Mouse (Mus musculus): ENCODE data around the gene Mecp2. TPM values are rescaled to one million over a fixed set of nuclear protein-coding genes. Genes with fewer than 3 reads are reported as not detected.

Mecp2 gene
- 27.3 and 47.4 TPM in 2 replicates for polyA plus RNA-seq (2012; ENCODE audit: low replicate concordance)

DNA sequence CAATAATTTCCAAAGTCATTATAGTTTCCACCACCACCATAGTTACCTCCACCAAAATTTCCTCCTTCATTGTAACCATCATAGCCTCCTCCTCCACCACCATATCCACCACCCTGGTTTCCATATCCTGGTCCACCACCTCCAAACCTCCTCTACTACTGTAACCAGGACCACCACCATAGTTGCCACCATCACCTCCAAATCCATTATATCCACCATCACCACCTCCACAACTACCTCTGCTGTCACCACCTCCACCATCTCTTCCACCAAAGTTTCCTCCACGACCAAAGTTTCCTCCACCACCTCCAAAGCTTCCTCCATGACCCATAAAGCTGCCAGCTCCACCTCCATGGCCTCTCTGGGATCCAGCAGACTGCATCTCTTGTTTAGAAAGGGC lies at the start of gene Mecp2:
Gene Mecp2, minus strand, starts transcription at position 101 of the 400 bp plus-strand sequence.

DNA sequence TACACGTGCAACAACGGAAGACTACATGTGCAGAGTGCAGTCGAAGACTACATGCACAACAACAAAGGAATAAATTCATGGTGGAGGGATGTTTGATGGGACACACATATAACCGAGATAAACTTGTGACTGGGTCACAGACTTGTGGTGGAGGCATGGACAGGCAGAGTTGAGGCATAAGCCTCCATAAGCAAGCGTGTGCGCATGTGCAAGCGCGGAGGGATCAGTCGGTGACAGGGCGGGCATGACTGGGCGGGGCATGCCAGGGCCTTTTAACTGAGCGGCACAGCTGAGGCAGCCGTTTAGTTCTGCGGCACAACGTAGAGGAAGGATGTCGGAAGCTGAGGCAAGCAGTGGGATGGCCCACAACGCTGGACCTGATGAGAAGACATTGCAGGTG lies 41.8 kb upstream of the Mecp2 start, which contains the start of gene Tktl1:
Gene Tktl1, plus strand, starts transcription at position 301 of the 400 bp plus-strand sequence.

DNA sequence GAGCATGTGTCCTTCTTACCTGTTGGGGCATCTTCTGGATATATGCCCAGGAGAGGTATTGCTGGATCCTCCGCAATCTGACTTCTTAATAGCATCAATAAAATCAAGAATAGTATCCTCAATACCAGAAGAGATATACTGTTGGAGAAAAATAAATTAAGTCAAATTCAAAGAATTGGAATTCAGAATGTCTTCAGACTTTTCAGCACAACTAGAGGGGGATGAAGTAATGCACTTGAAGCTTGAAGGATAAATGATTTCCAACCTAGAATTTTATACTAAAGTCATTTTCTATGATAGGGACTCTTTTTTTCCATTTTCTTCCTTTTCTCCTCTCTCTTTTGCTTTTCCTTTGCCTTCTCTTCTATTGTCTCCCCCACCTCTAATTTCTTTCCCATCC lies 32.6 kb upstream of the Mecp2 start, which contains the start of gene Tex28:
Gene Tex28, minus strand, starts transcription at position 101 of the 400 bp plus-strand sequence.

DNA sequence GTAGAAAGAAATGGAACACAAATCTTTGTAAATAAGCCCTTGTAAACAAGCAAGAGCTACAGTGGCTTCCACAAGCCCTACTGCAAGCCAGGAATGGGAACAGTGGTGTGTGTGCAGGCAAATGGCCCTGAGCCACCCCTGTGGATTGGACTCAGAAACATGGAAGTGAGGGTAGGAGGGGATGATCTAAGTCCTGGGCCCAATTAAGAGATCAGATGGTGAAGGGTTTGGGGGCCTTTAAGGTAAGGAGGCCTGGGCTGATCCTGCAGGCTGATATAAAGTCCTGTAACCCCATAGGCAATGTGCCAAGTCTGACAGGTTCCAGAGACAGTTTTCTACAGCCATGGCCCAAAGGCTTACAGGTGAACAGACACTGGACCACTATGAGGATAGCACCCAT lies 8.0 kb downstream of the Mecp2 start, which contains the start of gene Opn1mw:
Gene Opn1mw, plus strand, starts transcription at position 301 of the 400 bp plus-strand sequence.

DNA sequence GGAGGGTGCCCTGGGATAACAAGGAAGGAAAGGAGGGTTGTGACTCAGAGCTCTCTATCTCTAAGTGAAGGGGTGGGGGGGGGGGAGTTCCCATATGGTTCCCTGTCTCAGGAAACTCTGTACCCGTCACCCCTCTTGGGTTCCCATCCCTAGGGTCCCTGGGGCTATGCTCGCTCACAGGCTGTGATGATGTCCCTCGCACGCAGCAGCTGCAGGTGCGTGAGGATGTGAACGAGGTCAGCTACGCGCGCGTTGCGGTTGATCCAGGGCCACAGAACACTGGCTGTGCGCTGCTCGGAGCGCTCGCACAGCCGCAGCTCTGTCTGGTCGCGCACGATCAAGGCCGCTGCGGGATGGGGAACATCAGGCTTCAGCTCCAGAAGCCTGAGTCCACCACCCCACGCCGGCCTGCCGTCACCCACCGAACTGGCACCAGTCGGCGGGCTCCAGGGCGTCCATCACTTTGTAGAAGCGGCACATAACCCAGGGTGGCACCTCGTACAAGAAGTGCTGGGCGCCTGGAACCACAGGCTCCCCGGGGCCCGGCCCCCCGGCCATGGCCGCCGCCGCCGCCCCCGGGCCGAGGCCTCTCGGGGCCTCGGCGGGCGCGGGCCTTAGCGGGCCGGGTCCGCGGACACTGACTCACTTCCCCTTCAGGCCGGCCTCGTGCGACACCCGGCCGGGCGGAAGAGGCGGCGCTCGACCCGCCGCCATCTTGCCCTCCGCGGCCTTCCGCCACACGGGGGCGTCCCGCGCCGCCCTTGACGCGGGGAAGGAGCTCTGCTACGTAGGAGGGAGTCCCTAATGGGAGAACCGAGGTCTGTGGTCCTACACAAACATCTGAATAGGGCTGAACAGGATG lies 111.7 kb downstream of the Mecp2 start, which contains the start of gene Irak1:
Gene Irak1, minus strand, starts transcription at position 731 of the 862 bp plus-strand sequence.

Other genes with a start within 250 kb of the Mecp2 start
- gene Avpr2, start 243.3 kb downstream of the Mecp2 start, polyA plus RNA-seq (2012; ENCODE audit: low replicate concordance) = 0.46 TPM in 1 of 2 replicates, not detected in the other
- 0.76 and 0.90 TPM in 2 replicates for gene L1cam, start 239.3 kb downstream of the Mecp2 start, polyA plus RNA-seq (2012; ENCODE audit: low replicate concordance)
- gene Arhgap4, start 213.5 kb downstream of the Mecp2 start, polyA plus RNA-seq (2012; ENCODE audit: low replicate concordance) = 14.9 and 31.1 TPM in 2 replicates
- gene Naa10, start 213.4 kb downstream of the Mecp2 start, polyA plus RNA-seq (2012; ENCODE audit: low replicate concordance) = 50.5 and 132 TPM in 2 replicates
- gene Renbp, start 204.5 kb downstream of the Mecp2 start, polyA plus RNA-seq (2012; ENCODE audit: low replicate concordance) = 2.2 and 22.1 TPM in 2 replicates
- 177 and 378 TPM in 2 replicates for gene Hcfc1, start 169.0 kb downstream of the Mecp2 start, polyA plus RNA-seq (2012; ENCODE audit: low replicate concordance)
- gene Irak1, start 111.4 kb downstream of the Mecp2 start, polyA plus RNA-seq (2012; ENCODE audit: low replicate concordance) = 374 and 449 TPM in 2 replicates
- not detected in 2 replicates for gene Opn1mw, start 7.9 kb downstream of the Mecp2 start, polyA plus RNA-seq (2012; ENCODE audit: low replicate concordance)
- not detected in 2 replicates for gene Tex28, start 32.5 kb upstream of the Mecp2 start, polyA plus RNA-seq (2012; ENCODE audit: low replicate concordance)
- not detected in 2 replicates for gene Tktl1, start 41.9 kb upstream of the Mecp2 start, polyA plus RNA-seq (2012; ENCODE audit: low replicate concordance)
- gene Flna, start 114.5 kb upstream of the Mecp2 start, polyA plus RNA-seq (2012; ENCODE audit: low replicate concordance) = 42.2 and 77.0 TPM in 2 replicates
- gene Emd, start 119.3 kb upstream of the Mecp2 start, polyA plus RNA-seq (2012; ENCODE audit: low replicate concordance) = 14.2 and 47.5 TPM in 2 replicates
- 109 and 533 TPM in 2 replicates for gene Rpl10, start 135.4 kb upstream of the Mecp2 start, polyA plus RNA-seq (2012; ENCODE audit: low replicate concordance)
- gene Taz, start 146.5 kb upstream of the Mecp2 start, polyA plus RNA-seq (2012; ENCODE audit: low replicate concordance) = 33.1 and 36.6 TPM in 2 replicates
- 0.18 and 1.0 TPM in 2 replicates for gene Dnase1l1, start 147.0 kb upstream of the Mecp2 start, polyA plus RNA-seq (2012; ENCODE audit: low replicate concordance)
- gene Atp6ap1, start 161.7 kb upstream of the Mecp2 start, polyA plus RNA-seq (2012; ENCODE audit: low replicate concordance) = 16.9 and 43.6 TPM in 2 replicates
- gene Gdi1, start 169.6 kb upstream of the Mecp2 start, polyA plus RNA-seq (2012; ENCODE audit: low replicate concordance) = 29.7 and 52.2 TPM in 2 replicates
- 8.0 and 12.8 TPM in 2 replicates for gene Fam50a, start 177.7 kb upstream of the Mecp2 start, polyA plus RNA-seq (2012; ENCODE audit: low replicate concordance)
- 6.0 and 6.2 TPM in 2 replicates for gene Plxna3, start 193.7 kb upstream of the Mecp2 start, polyA plus RNA-seq (2012; ENCODE audit: low replicate concordance)
- gene Lage3, start 218.3 kb upstream of the Mecp2 start, polyA plus RNA-seq (2012; ENCODE audit: low replicate concordance) = 5.2 and 5.7 TPM in 2 replicates
- gene Ubl4a, start 237.9 kb upstream of the Mecp2 start, polyA plus RNA-seq (2012; ENCODE audit: low replicate concordance) = 12.5 and 13.6 TPM in 2 replicates
- gene Slc10a3, start 238.0 kb upstream of the Mecp2 start, polyA plus RNA-seq (2012; ENCODE audit: low replicate concordance) = 1.8 and 3.0 TPM in 2 replicates